Mouse (Mus musculus): ENCODE measurements at regions not wholly inside any gene's neighbourhood (a gene's known extent, or its start where the extent isn't known, plus 50 kb on each side); places are given as distances from the start of the nearest gene placed in this dataset.

DNA sequence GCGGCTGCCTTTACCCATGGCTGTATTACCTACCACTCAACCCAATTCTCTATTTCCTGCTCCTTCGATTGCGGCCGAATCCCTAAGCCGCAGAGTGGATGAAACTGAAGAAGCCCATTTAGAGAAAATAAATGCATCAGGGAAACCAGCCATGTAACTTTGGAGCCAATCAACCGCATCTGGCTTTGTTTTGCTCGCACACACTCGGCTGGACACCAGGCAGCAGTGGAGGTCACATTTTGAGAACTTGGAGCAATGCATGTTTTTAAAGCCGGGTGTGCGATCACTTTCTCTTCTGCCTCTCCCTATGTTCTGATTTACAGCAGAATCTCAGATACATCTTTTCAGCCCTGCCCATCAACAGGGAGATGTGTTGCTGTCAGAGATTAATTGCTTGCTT, 433.7 kb upstream of the Jarid2 start:
- DNase-seq: no peak

DNA sequence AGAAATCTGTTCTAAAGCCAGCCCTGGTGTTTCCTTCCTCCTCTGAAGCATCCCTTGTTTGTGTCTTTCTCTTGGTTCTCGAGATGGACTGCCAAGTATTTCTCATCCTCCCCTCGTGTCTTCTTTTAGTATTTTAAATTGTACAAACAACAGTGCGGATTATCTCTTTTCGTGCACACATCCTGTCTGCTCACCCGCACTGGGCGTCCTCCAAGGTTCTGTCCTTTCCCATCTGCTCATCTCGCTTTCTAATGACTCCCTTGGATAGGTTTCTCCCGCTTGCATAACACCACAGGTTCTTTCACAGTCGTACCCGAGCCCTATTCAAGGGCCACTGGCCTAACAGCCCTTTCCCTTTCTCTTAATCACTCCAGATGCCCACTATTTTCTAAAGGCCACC, 428.7 kb upstream of the Jarid2 start:
- DNase-seq: no peak

DNA sequence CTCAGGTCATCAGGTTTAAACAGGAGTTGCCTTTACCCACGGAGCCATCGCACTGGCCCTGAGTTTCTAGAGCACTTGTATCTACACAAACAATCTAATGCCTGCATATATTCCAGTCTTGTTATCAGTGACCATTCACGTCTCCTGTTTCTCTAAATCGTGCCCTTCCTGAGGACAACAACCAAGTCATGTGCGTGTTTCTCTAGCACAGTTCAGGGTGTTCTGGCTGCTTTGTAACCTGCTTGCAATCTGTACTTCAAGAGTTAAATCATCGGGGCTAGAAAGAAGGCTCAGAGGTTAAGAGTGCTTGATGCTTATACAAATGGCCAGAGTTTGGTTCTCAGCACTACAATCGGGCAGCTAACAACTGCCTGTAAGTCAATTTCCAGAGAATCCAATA, 428.1 kb upstream of the Jarid2 start:
- no peak for DNase-seq

DNA sequence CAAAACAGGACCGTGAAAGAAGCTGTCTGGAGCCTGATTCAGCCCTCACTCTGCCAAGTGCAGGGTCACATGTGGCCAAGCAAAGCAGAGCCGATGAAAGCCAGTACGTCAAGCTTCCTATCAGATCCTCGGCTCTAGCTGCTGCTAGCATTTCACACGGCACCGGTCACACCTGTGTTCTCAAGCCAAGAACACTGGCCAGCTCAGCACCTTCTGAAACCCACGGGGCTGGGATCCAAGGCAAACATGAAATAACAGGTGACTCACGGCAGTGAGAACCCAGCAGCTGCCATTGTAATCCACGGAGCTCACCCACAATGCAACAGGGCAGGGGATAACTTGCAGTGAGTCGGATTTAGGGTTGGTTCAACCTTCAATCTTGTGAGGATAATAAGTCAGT, 427.3 kb upstream of the Jarid2 start:
- peak; percentile 38 for DNase-seq

DNA sequence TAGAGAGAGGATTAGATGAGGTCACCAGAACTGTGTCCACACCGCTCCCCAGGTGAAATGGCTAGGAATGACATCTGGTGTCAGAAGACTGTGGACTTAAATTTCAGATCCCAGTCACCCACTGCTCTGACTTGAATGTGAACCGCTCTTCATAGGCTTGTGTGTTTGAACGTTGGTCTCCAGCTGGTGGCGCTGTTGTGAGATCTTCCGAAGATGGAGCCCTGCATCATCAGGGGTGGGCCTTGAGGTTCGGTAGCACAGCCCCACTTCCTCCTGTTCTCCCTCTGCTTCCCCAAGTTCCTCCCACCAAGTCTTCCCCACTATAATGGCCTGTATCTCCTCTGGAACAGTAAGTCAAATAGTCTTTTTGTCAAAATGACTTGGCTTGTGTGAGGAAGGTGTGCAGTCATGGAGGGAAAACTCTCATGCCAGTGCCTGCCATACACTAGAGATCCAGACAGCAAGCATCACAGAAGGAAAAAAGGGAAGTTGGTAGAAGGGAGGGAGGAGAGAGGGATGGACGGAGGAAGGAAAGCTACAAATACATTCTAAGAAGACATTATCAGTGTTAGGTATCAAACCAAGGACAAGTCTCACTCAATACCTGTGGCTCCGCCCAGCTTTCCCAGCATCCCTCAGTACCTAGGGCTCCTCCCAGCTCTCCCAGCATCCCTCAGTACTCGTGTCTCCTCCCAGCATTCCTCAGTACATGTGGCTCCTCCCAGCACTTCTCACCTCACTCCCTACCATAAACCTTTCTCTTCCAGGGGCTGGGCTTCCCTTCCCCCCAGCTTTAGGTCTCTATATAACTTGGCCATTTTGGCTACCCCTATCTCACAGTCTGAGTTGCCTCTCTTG, 423.9 kb upstream of the Jarid2 start:
- peak; percentile 25 for DNase-seq

DNA sequence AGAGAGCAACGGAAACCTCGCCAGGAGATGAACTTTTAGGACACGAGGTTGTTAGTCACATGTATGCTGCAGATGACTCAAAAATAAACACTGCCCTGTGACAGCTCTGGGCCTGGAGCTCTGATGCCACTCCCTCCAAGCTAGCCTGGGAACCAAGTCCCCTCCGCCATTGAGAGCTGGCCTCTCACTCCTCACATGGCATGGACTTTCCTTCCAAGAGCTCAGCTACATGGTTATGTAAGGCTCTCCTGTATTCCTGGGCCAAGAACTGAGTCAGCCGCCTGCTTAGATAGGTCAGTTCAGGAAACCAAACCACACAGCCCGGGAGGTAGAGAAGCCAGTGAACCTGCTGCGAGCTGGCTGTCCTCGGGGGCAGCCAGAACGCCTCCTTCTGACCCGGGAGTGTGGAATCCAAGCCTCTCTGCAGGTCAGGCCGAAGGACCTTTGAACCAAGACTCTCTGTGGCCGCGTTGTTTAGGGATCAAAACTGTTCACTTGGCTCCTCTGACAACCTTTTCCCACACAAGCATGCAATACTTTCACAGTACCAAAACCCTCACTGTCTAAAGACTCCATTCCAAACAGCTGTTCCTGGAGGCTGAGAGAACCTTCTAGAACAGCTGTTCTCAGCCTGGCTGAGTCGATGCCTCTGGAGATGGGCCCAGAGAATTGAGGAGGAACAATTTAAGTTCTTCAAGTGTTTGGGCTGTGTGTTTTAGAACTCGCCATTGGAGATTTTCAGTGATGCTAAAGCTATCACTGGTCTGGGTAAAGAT, 422.8 kb upstream of the Jarid2 start:
- DNase-seq: peak; percentile 59

DNA sequence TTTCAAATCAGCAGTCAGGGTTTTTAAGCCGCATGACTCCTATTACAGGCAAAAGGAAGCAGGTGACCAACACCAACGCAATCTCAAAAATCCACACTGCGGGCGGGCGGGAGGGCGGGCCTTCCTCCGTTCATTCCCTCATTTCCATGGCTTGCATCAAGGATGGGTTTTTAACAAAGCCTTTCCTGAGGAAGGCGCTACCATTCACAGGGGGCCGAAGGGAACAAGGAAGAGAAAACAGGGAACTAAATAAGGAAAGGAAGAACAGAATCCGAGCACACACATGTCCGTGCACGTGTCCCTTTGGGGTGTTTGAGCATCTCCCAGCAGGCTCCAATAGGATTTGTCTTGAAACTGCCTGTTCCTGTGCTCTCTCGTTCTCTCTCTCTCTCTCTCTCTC, 421.0 kb upstream of the Jarid2 start:
- DNase-seq: no peak

DNA sequence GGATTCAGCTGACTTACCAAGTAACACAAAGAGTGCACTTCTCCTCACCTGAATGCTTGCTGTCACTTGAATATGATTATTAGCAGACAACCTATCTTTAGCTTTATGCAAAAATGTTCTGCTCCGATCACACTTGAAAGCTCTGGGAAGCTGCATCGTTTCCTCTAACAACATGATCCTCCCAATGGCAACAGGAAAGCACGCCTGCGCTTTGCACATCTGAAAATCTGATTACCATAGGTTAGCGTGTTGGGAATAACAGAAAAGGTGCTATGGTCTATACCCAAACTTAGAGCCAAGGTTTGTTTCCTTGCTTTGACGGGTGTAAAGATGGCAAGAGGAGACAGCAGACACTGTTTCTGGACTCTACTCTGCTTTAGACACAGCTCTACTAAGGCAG, 417.0 kb upstream of the Jarid2 start:
- DNase-seq: no peak

DNA sequence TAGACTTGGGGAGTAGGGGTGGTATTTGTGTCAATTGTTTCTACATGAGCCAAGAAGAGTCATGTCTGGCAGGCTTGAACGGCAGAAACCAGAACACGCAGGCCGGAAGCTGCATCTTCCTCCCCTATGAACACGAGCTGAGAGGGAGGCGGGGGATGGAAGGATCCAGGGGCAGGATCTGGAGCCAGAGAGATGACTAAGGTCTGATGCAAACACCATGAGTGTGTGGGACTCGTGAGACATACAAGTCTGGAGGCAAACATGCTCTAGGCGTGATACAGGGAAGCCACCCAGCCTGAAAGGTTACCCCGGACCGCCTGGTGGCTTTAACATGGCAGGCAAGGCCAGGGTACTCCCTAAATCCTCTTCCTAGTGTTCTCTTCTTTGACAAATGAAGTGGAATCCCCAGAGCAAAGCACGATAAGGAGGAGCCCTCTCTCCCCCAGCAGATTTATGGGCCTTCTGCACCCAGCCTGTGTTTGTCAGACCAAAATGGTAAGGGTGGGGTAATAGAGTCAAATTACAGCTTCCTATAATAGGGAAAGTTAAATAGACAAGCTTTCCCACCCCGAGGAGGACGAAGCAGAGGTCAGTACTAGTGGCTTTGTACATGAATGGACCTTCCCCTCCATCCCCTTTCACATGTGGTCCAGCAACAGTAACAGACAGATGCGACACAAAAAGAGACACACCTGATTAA, 412.4 kb upstream of the Jarid2 start:
- no peak for DNase-seq

DNA sequence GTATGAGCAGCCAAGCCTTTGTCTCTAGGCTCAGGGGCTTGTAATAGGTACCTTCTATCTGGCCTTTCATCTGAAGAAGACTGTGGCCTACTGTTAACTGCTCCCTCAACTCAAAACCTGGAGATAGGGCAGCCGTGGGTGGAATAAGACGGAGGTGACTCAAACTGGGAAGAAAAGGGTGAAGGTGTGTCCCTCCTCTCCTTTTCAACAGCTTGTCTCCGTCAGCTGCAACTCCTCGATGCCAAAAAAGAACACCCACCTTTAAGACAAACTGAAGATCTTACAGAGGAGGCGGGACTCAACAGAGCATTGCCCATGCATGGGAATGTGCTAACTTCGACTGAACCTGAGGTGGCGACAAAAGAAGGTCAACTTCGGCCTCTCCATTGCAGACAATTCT, 411.7 kb upstream of the Jarid2 start:
- DNase-seq: no peak

DNA sequence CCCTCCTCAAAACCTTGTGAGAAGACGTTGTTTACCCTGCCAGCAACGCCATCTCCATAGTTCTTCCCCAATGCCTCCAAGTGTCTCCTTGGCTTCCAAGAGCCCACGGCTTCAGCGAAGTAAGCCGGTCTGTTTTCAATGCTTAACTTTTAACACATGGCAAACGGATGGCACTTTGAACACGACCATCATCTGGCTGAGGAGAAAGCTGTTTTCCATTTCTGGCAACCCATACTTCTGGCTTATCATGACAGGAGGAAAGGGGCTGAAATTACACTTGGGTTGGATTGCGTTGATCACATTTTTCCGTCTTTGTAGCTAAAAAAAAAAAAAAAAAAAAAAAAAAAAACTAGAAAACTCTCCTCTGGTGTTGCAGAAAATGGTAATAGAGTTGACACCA, 410.2 kb upstream of the Jarid2 start:
- DNase-seq: no peak

DNA sequence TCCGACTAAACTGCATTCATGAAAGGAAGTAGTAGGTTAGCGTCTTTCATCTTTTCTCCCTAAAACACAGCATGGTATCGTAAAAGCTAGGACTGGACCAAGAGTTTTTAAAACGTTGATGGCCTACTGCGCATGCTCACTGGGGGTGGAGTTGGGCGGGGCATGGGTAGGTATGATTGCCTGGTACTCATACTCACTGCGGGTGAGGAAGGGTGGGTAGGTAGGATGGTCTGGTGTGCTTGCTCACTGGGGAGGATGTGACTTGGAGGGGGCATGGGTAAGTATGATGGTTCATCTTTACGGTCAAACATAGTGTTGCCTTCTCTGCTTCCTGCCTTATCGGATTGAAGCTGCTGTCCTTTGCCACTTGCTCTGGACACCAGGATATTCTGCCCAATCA, 409.8 kb upstream of the Jarid2 start:
- DNase-seq: no peak

DNA sequence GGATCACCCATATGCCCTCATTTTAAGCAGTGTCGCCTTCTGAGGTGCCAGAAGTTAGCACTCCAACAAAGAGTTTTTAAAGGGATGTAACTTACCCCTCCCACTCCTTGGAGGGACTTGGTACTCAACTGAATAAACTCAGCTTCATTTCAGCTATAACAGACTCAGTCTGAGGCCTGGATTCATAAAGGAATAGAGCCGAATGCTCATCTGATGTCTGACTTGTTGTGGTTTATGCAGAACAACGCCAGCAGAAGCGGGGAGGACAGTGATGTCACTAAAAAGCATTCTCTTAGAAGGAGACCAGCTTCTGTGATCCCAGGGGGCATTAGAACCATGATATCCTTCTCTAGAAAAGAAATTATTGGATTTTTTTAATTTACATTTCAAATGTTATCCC, 409.0 kb upstream of the Jarid2 start:
- DNase-seq: no peak

DNA sequence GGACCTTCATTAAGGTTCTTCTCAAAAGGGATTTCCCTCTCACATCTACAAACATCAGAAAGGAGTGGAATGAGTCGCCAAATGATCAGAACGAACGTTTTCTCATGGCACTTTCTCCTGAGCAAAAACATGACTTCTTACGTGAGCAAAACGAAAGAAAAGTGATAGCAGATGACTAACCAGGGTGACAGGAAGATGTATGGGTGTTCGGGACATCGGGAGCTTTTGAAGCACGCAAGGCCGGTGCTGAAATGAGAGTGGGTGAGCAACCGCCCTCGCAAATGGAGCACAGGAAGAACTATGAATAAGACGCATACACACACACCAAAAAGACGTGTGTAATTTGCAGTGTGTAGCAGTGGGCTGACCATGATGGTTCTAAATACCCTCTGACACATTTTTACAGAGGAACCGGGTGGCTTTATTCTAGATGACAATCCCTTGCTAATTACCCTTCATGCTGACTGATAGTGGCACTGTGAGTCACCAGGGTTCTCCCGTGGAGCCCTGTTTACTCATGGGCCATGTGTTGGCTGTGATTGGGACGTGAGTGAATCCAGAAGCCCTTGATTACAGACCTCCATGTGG, 408.2 kb upstream of the Jarid2 start:
- DNase-seq: peak; percentile 27

DNA sequence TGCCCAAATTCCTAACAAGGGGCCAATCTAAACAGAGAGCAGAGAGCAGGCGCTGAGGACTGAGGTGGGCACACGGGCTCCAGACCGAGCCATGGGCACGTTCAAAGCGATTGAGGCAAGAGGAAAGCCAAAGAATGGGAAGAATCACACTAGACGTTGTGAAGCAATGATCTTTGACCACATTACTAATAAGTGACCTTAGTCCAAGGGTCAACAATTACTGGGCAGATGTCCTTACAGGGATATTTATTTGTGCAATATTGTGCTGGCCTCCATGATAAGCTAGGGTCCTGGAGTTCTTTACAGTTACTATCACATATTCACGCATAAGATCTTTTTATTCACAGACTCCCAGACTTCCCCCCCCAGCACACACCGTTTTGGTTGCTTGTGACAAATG, 400.9 kb upstream of the Jarid2 start:
- no peak for DNase-seq

DNA sequence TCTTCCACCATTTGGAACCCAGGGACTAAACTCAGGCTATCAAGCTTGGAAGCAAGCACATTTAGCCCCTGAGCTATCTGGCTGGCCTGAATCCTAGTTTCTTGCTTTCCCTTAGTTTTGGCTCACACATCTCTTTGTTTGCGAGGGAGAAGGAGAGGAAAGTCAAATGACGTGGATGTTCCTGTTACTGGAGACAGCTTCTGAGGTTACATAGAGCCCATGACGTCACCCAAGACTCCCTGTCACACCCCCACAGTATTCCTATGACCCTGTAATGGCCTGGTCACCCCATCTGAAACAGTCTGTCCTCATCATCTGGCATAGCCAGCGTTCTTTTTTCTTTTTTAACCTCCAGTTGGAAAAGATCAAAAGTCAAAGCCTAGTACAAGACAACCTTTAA, 400.1 kb upstream of the Jarid2 start:
- no peak for DNase-seq

DNA sequence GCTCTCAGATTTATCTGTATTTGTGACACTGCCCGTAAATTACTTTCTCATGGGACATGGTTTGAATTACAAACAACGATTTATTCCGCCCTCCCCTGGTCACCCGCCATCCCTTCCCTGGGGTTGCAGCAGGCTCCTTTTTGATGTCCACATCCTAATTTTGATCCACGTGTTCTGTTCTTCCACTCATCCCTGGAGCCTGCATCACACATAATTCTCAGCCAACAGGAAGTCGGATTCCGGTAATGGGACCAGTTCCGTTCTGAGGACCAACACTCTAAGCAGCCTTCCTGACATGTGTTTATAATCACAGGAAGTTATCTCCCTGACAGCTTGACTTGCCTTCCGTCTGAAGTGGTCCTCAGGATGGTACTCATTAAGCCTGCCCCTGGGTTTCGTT, 399.6 kb upstream of the Jarid2 start:
- DNase-seq: no peak

DNA sequence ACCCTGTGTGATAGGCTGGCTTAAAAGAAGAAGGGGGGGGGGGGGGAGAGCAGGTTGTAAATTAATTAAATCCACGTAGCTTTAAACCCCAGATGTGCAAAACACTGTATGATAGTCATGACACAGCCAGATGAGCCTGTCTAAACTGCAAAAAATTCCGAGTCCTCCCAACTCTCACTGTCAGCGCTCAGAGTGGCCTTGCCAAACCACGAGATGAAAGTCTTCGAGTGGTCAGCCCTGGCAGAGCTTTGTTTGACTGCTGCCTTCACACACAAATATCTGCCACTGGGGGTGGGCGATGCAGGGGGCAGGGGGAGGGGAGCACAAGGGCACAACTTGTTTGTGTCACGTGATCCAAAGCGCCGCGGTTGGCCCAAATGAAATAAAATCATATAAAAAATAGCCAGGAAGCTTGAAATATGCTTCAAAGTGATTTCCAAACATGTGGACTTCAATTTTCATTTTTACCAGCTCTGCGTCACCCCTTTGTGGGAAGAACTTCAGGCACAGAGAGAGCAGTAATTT, 396.5 kb upstream of the Jarid2 start:
- DNase-seq: peak; percentile 27

DNA sequence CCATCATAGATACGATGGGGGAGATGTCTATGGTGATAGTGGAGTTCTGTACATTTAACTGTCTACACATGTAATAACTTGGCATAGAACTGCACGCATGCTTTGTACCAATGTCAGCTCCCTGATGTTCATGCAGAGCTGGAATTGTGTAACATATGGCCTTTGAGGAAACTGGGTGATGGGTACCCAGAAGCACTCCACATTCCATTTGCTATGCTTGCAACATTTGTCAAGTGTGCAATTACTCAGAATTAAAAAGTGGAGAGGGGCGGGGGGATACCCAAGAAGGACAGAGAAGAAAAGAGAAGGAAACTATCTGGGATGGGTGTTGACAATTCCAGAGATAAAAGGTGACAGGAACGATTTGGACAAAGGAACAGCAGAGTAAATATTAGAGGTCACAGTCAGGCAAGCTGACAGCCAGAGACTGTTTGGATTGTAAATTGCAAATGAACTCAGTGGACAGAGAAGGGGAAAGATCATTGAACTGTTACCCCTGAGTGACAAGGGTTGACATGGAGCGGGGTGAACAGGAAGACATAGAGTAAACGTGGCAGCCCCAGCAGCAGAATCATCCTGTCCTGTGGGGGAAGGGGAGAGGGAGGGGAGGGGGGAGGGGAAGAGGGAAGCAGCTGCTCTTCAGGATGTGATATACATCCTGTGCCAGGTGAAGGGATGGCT, 390.1 kb upstream of the Jarid2 start:
- no peak for DNase-seq

DNA sequence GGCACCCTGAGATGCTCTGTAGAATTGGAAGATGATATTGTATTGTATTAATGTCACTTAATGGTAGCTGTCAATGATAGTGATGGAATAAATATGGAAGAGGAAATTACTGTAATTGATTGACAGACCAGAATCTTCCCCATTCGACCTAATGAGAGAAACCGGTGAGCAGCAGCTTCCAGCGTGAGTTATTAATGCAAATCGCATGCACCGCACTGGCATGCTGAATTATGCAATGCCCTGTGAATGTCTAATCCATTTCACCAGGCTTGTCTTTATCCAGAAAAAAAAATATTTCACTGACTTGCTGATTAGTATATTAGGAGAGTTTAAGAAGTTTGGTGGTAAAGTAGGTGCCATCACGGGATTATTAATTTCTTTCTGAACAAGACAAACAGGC, 384.2 kb upstream of the Jarid2 start:
- DNase-seq: no peak

DNA sequence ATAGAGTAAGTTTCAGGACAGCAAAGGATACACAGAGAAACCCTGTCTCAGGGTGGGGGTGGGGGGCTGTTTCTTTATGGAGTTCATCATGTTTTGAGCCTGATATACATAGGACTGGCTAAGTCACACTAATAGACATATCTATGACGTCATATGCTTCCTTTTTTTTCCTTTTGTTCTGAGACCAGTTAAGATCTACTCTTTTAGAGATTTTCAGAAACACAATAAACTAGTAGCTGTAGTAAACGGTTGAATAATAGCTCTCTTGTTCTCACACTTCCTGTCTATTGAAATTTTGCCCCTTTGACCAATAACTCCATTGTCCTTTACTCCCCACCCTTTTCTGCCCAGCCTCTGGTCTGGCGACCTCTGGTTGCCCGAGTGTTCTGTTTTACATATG, 382.6 kb upstream of the Jarid2 start:
- DNase-seq: no peak

DNA sequence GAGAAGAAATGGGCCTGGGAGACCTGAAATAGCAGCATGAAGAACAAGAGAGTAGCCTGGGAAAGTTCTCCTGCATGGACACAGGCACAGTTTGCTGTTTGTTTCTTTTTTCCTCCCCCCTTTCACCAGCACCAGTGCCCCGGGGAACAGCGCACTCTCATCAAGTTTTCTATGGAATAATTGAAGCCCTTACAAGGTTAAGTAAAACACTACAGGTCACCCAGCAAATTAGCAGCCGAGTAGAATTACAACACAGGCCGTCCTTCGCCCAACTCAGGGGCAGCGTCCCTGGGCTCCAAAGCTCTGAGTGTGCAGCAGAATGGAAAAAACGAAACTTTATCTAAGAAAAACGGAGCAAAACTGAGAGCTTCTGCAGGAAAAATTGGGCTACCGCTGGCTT, 381.6 kb upstream of the Jarid2 start:
- DNase-seq: peak; percentile 60

All from adrenal gland, postnatal 10 days (tissue).